Mouse (Mus musculus) forebrain, embryonic 10.5 days (tissue): Measurements from ENCODE around the gene Spata31. TPM values are rescaled to one million over a fixed set of nuclear protein-coding genes. Genes with fewer than 3 reads are reported as not detected.
A peak's percentile ranks its signal among the peaks of the same experiment; 100 is the strongest.

Experiments
- DNase-seq: peaks from one replicate; pipeline ENCODE4 v3.0.0-alpha.2; 2017; ENCODE audit warnings: low spot score; ENCODE audit errors: extremely low spot score
- H3K27ac ChIP-seq: fragments of 300-500 bp; sonication (generic); 2 replicates; pipeline ENCODE4 v1.5.1; 2016; ENCODE audit warnings: mild to moderate bottlenecking
- H3K27me3 ChIP-seq: fragments of 300-500 bp; sonication (generic); 2 replicates; pipeline ENCODE4 v1.6.1; 2016; ENCODE audit warnings: mild to moderate bottlenecking; ENCODE audit not compliant: poor library complexity, severe bottlenecking
- H3K36me3 ChIP-seq: fragments of 300-500 bp; sonication (generic); replicated peaks from 2 replicates; pipeline ENCODE4 v1.6.1; 2016; ENCODE audit warnings: mild to moderate bottlenecking, moderate library complexity
- H3K4me1 ChIP-seq: fragments of 300-500 bp; sonication (generic); 2 replicates; pipeline ENCODE4 v1.6.1; 2016
- H3K4me3 ChIP-seq: fragments of 300-500 bp; sonication (generic); 2 replicates; pipeline ENCODE4 v1.5.1; 2016; ENCODE audit warnings: mild to moderate bottlenecking, moderate library complexity
- H3K9me3 ChIP-seq: fragments of 300-500 bp; sonication (generic); 2 replicates; pipeline ENCODE4 v1.6.1; 2016; ENCODE audit warnings: mild to moderate bottlenecking, moderate library complexity
- WGBS: fragments of 180-500 bp; shearing (Covaris S2); methylation state at CpG from one replicate; pipeline ENCODE4 v1.1.7; 2016; 5-methylcytosine and 5-hydroxymethylcytosine counted together
- polyA plus RNA-seq: library from polyadenylated mRNA; unstranded; fragments of >200 nt; fragmentation: Nextera tagmentation; extraction: Ambion mirVana; gene quantifications from 2 replicates; pipeline ENCODE4 v1.2.1, GENCODE M21; 2016

Spata31 gene
- polyA plus RNA-seq = not detected in 2 replicates

DNA sequence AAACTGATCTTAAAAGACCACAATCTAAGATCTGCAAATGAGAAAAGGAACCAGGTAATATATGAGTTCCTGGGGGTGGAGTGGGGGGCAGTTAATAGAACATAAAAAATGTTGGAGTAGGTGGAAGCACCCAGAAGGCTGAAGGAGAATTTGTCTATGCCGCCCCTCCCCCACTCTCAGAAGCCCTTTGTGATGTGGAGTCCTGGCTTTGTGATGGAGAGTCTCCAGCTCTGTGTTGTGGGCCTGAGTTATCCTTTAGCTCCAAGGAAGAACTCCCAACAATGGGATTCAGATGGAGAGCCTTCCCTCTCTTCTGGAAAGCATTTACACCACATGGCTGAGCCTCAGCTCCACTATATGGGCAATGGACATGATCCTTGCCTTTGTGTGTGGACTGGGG lies at the start of gene Spata31:
Gene Spata31, plus strand, starts transcription at position 216 of the 400 bp plus-strand sequence.
- H3K4me3 ChIP-seq = no peak within 1 kb of the TSS

GRCm38 (mm10) chr13:64903132-64903531 lies 14.1 kb upstream of the Spata31 start:
- Histone ChIP-seq H3K4me3 (no peak overlapping the region), H3K27me3 (peaks cover 7% of the 10 kb centered on the region), H3K4me1 (peaks cover 11% of the 10 kb centered on the region), H3K27ac (no peak overlapping the region), H3K9me3 (peaks cover 4% of the 10 kb centered on the region; the same call in 1 of the 2 replicates), H3K36me3 (no peaks in the 10 kb centered on the region)
- DNase-seq = no peak
- WGBS = 28% methylated on average over 1 of the region's 1 CpGs

More for the DNA sequence above, at the start of gene Spata31:
- 61% methylated on average over 1 of the region's 1 CpGs for WGBS
- H3K9me3 ChIP-seq = no peaks in the 10 kb centered on the region
- no peaks in the 10 kb centered on the region for H3K36me3 ChIP-seq
- H3K27ac ChIP-seq = no peak within 1 kb of the TSS
- no peaks in the 10 kb centered on the region for H3K4me1 ChIP-seq
- H3K27me3 ChIP-seq = no peaks in the 10 kb centered on the region
- DNase-seq = no peak

GRCm38 (mm10) chr13:64903585-64904208 lies 13.5 kb upstream of the Spata31 start, which contains the start of gene Cntnap3:
Gene Cntnap3 (minus strand): TSS chr13:64903955.
- H3K36me3 ChIP-seq = no peaks in the 10 kb centered on the region
- H3K9me3 ChIP-seq = peaks cover 4% of the 10 kb centered on the region; the same call in 1 of the 2 replicates
- H3K27ac ChIP-seq = no peak within 1 kb of the TSS
- H3K4me3 ChIP-seq = peak within 1 kb of the TSS; percentile 35
- peaks cover 11% of the 10 kb centered on the region for H3K4me1 ChIP-seq
- DNase-seq = peak; percentile 42
- WGBS = 6% methylated on average over 16 of the region's 16 CpGs
- H3K27me3 ChIP-seq = peaks cover 13% of the 10 kb centered on the region

Other genes with a start within 250 kb of the Spata31 start
- gene Cntnap3, start 13.5 kb upstream of the Spata31 start, polyA plus RNA-seq = 0.14 TPM in 1 of 2 replicates, not detected in the other
- not detected in 2 replicates for gene Spata31d1c, start 115.7 kb downstream of the Spata31 start, polyA plus RNA-seq
- gene Prss47, start 135.4 kb downstream of the Spata31 start, polyA plus RNA-seq = not detected in 2 replicates
- 37.7 and 43.5 TPM in 2 replicates for gene Mfsd14b, start 195.6 kb downstream of the Spata31 start, polyA plus RNA-seq
- gene Olfr465-ps1, start 220.7 kb downstream of the Spata31 start, polyA plus RNA-seq = not detected in 2 replicates
- gene Olfr466, start 232.8 kb downstream of the Spata31 start, polyA plus RNA-seq = not detected in 2 replicates